Mouse (Mus musculus) CD4-positive naive resting alpha-beta T cell, adult 76 days (primary cell): Measurements from ENCODE around the gene Gtf2e1. TPM values are rescaled to one million over a fixed set of nuclear protein-coding genes. Genes with fewer than 3 reads are reported as not detected.

Experiments used
- total RNA-seq: library from RNA; stranded (reverse); gene quantifications from one replicate; pipeline ENCODE4 v1.2.4, GENCODE M21; 2023

The Gtf2e1 gene
- 10.7 TPM for total RNA-seq

GRCm38 (mm10) chr16:37539611-37540580, at the start of gene Gtf2e1, which contains the start of gene Rabl3:
Gtf2e1 (minus strand) TSS chr16:37539789.
Rabl3 (plus strand) TSS chr16:37539885.

GRCm38 (mm10) chr16:37579994-37580393, 40.4 kb upstream of the Gtf2e1 start, which contains the start of gene Hgd:
Hgd (plus strand) TSS chr16:37580153.

Other genes starting within 250 kb of the Gtf2e1 start
- gene Stxbp5l, start 154.8 kb downstream of the Gtf2e1 start, total RNA-seq = not detected
- 17.7 TPM for gene Rabl3, start 96 bp upstream of the Gtf2e1 start, total RNA-seq
- not detected for gene Hgd, start 40.4 kb upstream of the Gtf2e1 start, total RNA-seq
- gene Ndufb4, start 114.7 kb upstream of the Gtf2e1 start, total RNA-seq = 32.0 TPM
- gene Fstl1, start 237.1 kb upstream of the Gtf2e1 start, total RNA-seq = 1.5 TPM